Mouse (Mus musculus) common myeloid progenitor, adult 5-6 weeks (primary cell): Measurements from ENCODE around the gene Sgk2. TPM values are rescaled to one million over a fixed set of nuclear protein-coding genes. Genes with fewer than 3 reads are reported as not detected.
A peak's percentile ranks its signal among the peaks of the same experiment; 100 is the strongest.

Experiments used
- ATAC-seq: replicated peaks from 2 replicates; pipeline ENCODE4 v1.8.0; 2016; ENCODE audit warnings: low read depth, mild to moderate bottlenecking, moderate TSS enrichment, inconsistent platforms; ENCODE audit not compliant: poor library complexity, severe bottlenecking
- total RNA-seq: library from RNA; stranded (forward); fragments of 200-1000, 187-1606 nt; gene quantifications from 2 replicates; pipeline ENCODE4 v1.2.3, GENCODE M21; 2017

The Sgk2 gene
- 1.1 TPM in 1 of 2 replicates, not detected in the other for total RNA-seq

DNA sequence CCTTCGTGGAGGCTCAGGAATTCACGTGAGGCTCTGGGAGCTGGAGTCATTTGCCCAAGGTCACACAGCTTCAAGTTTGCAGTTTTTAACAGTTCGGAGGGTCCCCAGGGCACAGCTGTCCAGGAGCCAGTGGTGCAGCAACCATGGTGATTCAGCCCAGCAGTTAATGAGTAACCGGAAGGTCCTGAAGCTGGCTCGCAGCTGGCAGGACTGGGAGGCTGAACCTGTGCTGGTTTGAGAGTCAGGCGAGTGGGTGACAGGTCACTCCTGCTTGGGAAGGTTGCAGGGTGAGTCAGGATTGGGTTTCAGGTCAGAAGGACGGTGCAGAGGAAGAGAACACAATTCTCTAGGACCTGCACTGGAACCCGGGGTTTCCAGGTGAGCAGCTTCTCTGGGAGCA is at the start of gene Sgk2:
Gene Sgk2, plus strand, starts transcription at position 113 of the 400 bp plus-strand sequence.
- ATAC-seq: no peak

GRCm38 (mm10) chr2:162939562-162939961 is 47.6 kb upstream of the Sgk2 start:
- ATAC-seq: no peak

GRCm38 (mm10) chr2:162943148-162943846 is 43.8 kb upstream of the Sgk2 start, which contains the start of gene L3mbtl1:
L3mbtl1 (plus strand) TSS chr2:162943472.
- peak; percentile 34 for ATAC-seq

- peak; percentile 16 for ATAC-seq
Observed at GRCm38 (mm10) chr2:162943931-162944330, 43.2 kb upstream of the Sgk2 start.

DNA sequence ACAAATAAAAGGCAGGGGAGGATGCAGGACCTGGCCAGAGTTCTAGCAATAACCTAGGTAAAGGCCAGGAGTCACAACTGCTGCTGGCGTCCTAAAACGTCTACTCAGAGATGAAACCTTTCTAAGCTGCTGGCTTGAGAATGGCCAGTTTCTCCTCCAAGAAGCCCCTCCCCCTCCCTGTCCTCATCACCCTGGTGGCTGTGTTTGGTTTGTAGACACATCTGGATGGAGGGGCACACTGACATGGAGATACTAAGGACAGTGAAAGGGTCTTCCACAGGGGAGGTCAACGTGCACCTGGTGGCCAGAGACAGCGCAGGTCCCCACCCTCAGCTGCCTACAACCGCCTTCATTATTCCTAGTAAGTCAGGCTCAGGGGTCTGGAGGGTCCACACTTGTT is 40.2 kb upstream of the Sgk2 start:
- no peak for ATAC-seq

- 0 out of 2 replicates have a peak, but pooled peaks have one; percentile 10 for ATAC-seq
Observed at GRCm38 (mm10) chr2:162947736-162948135, 39.4 kb upstream of the Sgk2 start.

DNA sequence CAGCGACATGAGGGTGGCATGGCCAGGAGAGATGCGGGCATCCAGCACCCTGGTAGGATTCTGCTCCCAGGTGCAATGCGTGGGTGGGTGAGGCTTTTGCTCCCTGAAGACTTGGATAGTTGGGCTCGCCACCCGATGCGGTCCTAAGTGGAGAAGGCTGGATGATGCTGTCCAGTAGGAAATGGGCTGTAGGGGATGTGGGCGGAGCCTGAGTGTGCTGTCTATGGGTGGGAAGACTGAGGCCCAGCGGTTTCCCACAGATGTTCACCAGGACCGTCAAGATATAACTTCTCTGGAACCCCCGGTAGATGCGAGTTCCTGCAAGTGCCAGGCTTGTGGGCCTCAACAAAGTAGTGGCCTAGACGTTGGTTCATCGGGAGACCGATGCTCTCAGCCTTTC is 38.9 kb upstream of the Sgk2 start:
- no peak for ATAC-seq

DNA sequence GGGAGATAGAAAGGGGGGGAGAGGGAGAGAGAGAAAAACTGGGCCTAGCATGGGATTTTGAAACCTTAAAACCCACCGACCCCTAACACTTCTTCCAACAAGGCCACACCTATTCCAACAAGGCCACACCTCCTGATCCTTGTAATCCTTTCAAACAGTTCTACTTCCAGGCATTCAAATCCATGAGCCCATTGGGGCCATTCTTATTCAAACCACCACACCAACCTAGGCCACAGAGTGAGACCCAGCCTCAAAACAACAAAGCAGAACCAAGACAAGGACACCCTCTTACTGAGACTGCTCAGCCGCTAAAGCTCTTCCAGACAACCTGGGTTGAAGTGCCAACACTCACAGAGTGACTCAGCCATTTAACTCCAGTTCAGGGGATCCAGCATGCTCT is 36.4 kb upstream of the Sgk2 start:
- no peak for ATAC-seq

DNA sequence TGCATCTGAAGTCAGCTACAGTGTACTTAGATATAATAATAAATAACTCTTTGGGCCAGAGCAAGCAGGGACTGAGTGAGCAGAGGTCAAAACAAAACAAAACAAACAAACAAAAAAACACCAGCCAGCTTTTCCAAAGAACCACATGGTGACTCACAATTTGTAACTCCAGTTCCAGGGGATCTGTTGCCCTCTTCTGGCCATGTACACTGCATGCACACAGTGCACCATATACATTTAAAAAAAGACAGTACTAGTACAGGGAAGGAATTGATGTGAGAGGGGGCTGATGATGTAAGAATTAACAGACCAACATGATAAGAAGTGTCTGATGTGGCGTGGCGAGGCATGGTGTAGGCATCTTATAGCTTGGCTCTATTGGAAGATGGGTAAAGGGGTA is 30.3 kb upstream of the Sgk2 start:
- 0 out of 2 replicates have a peak, but pooled peaks have one; percentile 33 for ATAC-seq

- ATAC-seq: no peak
Observed at GRCm38 (mm10) chr2:162961321-162961720, 25.8 kb upstream of the Sgk2 start.

- no peak for ATAC-seq
Observed at GRCm38 (mm10) chr2:162966734-162967133, 20.4 kb upstream of the Sgk2 start.

DNA sequence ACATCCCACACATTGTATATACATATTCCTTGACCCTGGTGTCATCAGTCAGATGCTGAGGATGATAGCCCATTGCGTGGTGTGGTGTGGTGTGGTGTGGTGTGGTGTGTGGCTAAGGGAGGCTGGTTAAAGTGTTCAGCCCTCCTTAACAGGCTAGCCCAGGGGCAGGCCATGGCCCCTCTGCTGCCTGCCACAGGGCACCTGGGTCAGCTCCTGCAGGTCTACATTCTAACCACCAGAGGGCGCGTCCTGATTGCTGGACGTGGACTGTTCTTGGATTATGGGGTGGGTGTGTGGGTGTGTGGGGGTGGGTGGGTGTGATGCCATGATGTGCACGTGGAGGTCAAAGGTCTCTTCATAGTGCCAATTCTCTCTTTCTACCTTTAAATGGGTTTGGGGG is 18.8 kb upstream of the Sgk2 start:
- ATAC-seq: peak; percentile 84

DNA sequence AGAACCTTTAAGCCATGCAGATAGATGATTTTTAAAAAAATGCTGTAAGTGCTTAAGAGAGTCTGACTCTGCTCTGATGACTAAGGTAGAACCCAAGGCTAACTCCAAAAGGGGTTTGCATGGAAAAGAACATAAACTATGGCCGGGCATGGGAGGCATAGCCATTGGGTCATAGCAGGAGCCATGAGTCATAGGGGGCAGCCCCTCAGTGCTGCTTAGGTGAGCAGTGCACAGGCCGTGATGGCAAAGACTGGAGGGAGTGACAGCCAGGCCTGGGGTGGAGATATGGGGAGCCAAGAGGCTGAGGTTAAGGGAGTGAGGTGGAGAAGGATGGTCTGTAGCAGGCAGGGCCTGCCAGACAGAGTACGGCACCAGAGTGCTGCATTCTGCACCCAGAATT is 18.0 kb upstream of the Sgk2 start:
- no peak for ATAC-seq

- ATAC-seq: no peak
Observed at GRCm38 (mm10) chr2:162970896-162971295, 16.2 kb upstream of the Sgk2 start.

- no peak for ATAC-seq
Observed at GRCm38 (mm10) chr2:162972752-162973151, 14.4 kb upstream of the Sgk2 start.

- no peak for ATAC-seq
Observed at GRCm38 (mm10) chr2:162973206-162973605, 13.9 kb upstream of the Sgk2 start.

DNA sequence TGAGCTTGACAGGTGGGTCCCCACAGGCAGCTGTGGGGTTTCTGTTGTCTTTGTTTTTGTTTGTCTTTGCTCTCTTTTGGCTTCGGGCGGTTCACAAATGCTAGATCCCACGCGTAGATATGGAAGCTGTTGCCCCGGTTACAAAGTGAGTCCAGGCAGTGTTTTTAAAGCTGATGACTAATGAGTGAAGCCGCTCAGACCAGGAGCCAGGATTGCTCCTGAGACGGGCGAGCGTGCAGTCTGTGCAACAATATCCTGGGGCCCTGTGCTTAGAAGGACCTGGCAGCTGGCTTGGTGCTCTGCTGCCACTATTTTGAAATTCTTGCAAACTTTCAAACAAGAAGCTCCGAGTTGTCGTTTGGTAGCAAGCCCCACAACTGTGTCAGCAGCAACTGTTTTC is 13.5 kb upstream of the Sgk2 start:
- no peak for ATAC-seq

GRCm38 (mm10) chr2:162975157-162975775 is 11.9 kb upstream of the Sgk2 start:
- ATAC-seq: no peak

GRCm38 (mm10) chr2:162976001-162976400 is 11.1 kb upstream of the Sgk2 start:
- peak; percentile 88 for ATAC-seq

DNA sequence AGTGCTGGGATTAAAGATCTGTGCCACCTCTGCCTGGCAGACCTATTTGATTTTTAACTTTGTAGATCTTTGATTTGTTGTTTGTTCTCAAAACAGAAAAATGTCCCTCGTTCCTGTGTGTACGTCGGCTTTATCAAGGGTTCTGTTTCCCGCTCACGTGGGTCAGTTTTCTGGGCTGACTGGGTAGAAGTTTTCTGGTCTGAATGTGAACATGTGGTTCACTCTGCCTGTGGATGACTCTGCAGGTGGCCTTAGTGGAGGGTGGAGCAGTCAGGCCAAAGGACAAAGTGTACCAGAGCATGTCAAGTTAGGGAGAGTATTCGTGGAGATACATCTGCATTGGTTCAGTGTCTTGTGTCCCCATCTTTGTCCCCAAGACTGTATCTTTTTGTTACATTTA is 2.7 kb upstream of the Sgk2 start:
- no peak for ATAC-seq

GRCm38 (mm10) chr2:162985923-162986322 is 1.2 kb upstream of the Sgk2 start:
- ATAC-seq: no peak

DNA sequence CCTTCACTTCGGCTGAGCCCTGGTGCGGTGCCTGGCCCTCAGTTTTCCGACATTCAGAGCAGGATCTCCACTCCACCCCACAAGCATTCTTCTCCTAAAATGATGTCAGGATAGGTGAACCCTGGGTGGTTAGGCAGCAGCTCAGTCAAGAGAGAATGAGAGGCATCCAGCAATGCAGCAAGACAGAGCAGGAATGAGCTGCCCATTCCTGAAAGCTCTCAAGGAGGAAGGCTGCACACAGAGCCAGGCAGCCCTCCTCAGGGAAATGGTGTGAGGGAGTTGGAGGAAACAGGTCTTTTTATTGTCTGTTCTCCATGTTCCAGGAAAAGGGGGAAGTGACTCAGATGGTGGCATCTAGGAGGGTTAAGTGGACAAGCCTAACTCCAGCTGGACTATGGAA is 366 bp upstream of the Sgk2 start:
- no peak for ATAC-seq
